Mouse (Mus musculus) lung, adult 2 months (tissue): Measurements from ENCODE around the gene Trpm5.

ENCODE experiments used
- CTCF ChIP-seq: fragments of 200-500 bp; IDR thresholded peaks from 2 replicates; pipeline ENCODE4 v1.5.1; 2011; ENCODE audit warnings: mild to moderate bottlenecking, low read length, control low read depth; ENCODE audit not compliant: insufficient read depth
- POLR2A ChIP-seq: fragments of 200-500 bp; IDR thresholded peaks from 2 replicates; pipeline ENCODE4 v1.6.1; 2011; ENCODE audit warnings: low read depth, mild to moderate bottlenecking, control low read depth, low read length, borderline replicate concordance; ENCODE audit errors: extremely low read depth

- TF ChIP-seq CTCF (no peak), POLR2A (no peak)
These were observed 39.4 kb downstream of the Trpm5 start for GRCm38 (mm10) chr7:143055001-143055400.
